Mouse (Mus musculus): ENCODE data around the gene 4930556J24Rik.
"Not testable (repeated sequence)": the region's sequence is repeated elsewhere in the genome, so short reads cannot be mapped to it uniquely, and the experiment has no call there.

DNA sequence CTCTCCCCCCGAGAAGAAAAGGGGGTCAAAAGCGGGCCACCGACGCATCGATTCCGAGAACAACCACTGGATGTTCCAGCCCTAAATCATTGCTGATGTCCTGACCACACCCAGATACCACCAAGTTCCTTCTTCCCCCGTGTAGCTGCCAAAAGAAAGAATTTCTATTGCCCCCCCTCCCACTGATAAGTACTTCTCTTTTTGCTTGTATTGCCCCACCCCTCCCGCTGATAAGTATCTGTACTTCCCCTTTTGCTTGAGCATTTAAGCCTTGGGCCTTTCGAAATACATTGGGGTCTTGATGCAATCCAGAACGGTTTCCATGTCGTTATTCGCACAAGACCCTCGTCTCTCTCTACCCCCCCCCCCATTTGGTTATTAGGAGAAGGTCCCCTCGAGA is 39.2 kb upstream of the 4930556J24Rik start:
- not testable (repeated sequence) for TF ChIP-seq MAFK (IDR thresholded peaks at IDR 0.05; ENCODE audit: insufficient read depth, low read depth, low read length); CHD2 (IDR thresholded peaks at IDR 0.05; ENCODE audit: low read depth, low read length); ZC3H11A (IDR thresholded peaks at IDR 0.05; ENCODE audit: borderline replicate concordance, low read depth, low read length)

Data from ES-E14 (cell line).